Mouse (Mus musculus): ENCODE data around the gene Mgam.
A peak's percentile ranks its signal among the peaks of the same experiment; 100 is the strongest.
"Not testable (repeated sequence)": the region's sequence is repeated elsewhere in the genome, so short reads cannot be mapped to it uniquely, and the experiment has no call there.

Mgam gene

DNA sequence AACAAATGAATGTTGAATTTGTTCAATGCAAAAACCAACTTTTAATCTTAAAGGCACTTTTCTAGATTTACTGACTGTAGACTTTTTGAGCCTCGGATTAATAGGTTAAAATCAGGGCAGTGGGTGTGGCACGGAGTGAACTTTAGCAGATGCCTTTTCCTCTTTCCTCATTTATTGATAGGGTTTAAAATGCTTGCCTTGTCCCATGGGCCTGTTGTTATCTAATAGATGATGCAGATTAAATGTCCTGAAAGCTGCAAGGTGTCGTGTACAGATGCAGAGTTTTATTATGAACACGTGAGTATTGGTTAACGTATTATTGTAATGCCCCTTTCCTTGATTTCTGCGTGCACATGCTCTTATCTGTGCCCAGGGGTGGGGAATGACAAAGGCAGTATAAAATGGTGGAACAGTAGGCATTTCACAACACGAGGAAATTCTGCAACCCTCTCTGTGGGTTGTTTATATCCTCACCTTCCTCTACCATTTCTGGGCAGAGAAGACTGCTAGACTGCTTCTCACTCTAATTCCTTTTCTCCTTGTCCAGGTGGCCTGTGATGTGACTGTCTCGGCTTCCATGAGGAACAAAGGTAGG, at the start of gene Mgam:
Mgam (plus strand) TSS at position 426 of the 595 bp plus-strand sequence.
- no peak for DNase-seq

GRCm38 (mm10) chr6:40584336-40584735, 44.3 kb upstream of the Mgam start:
- DNase-seq: no peak

DNA sequence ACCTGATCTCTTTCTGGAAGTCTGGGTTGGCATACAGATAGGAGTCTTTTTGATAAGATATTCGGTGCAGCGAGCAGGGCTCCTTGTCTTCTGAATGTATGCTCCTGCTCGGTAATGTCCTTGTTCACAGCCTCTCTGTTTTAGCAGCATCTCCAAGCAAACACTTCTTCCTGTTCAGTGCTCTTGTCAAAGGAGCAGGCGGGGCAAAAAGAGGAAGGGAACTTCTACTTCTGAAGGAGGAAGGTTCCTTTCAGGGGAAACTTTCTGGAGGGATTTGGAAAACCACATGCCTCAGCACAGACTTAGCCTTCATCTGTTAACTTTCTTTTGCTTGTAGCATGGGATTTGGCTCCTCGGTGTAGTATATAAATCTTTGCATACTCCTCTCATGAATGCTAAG, 43.0 kb upstream of the Mgam start, which contains the start of gene Clec5a:
Clec5a (minus strand) TSS at position 177 of the 400 bp plus-strand sequence.
- no peak for DNase-seq

- DNase-seq: no peak
Observed at GRCm38 (mm10) chr6:40588346-40588745, 40.3 kb upstream of the Mgam start.

DNA sequence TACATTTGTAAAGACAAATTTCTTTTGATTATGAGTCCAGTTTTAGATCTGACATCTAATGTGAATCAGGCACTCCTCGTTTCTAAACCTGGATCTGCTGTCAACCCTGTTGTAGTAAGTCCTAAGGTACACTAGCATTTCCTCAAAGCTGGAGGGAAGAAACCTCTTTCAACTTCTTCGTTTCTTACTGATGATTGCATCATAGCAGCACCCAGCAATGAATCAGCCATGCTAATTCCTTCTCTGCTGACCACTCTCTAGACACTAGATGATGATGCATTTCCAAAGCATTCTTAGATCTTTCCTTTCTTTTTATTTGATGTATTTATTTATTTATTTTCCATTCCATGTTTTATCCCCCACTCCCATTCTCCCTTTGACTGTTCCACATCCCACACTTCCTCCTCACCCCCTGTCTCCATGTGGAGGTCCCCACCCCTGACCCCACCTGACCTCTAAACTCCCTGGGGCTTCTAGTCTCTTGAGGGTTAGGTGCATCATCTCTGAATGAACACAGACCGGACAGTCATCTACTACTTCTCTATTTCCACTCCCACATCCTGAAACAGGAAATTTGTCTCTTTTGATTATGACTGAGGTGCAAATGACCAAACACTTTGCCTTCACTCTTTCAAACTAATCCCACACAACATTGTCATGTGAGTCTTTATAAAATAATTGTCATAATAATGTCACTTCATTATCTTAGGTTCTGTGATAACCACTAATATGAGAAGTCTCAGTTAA, 33.7 kb upstream of the Mgam start:
- no peak for DNase-seq

- DNase-seq: not testable (repeated sequence)
Observed at GRCm38 (mm10) chr6:40598546-40598945, 30.1 kb upstream of the Mgam start.

DNA sequence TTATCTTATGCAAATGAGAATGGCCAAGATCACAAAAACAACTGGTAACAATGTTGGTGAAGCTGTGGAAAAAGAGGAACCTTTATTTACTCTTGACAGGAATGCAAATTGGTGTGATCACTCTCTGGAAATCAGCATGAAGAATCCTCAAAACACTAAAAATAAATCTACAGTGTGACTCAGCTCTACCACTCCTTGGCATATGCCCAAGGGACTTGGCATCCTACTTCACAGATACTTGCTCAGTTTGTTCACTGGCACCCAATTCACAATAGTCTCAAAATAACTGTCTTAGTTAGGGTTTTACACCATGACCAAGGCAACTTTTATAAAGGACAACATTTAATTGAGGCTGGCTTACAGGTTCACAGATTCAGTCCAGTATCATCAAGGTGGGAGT, 21.2 kb upstream of the Mgam start:
- DNase-seq: no peak

DNA sequence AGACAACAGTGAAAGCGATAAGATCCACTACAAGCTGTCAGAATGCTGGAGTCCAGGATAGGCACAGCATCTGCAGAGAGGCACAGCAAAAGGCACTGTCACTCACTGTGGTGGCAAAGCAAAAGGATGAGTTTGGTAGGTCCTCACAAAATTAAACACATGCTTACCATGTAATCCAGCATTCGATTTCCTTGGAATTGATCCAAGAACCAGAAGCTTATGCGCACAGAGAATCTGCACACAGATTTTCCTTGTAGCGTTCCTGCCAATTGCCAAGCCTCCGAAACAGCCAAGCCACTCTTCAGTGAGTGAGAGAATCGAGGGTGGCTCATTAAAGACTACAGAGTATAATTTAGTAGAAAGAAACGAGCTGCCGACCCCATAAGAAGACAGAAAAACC, 18.4 kb upstream of the Mgam start:
- no peak for DNase-seq

GRCm38 (mm10) chr6:40613260-40613852, 15.3 kb upstream of the Mgam start, which contains the start of gene Tas2r138:
Gene Tas2r138 (minus strand): TSS chr6:40613310.
- DNase-seq: no peak

DNA sequence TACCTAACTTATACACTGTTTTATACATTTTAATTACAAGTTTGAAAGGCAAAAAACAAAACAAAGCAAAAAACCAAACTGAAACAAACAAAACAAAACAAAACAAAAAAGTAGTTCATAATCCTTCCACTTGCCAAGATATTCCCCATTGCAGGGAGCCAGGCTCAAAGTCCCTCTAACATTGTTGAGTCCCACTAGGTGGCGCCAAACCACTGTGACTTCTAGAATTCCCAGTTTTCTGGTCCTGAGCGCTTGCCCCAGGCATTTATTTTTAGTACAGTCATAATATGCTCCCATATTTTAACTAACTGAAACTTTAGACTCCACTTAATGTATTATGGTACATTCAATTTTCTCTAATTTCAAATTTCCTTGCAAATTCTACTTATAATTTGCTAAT, 10.7 kb upstream of the Mgam start:
- DNase-seq: peak; percentile 62

DNA sequence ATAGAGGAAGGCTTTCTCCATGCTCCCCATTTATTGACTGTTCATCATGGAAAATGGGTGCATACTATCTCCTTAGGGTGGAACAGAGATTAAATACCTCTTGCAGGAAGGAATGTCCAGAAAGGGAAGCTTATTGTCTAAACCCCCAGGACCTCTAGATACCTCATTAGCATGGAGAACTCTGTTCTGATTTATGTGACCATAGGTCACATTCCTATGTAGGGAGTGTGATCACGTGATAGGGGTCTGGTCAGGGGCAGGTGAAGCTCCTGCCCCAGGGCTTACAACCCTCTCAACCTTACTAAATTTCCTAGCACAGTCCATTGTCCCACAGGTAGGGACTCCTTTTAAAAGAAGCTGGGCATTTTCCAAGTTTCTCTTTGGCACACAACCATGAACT, 2.5 kb upstream of the Mgam start:
- DNase-seq: no peak

- DNase-seq: no peak
Observed at GRCm38 (mm10) chr6:40634640-40635071, 6.0 kb downstream of the Mgam start.

- no peak for DNase-seq
Observed at GRCm38 (mm10) chr6:40635559-40635958, 6.9 kb downstream of the Mgam start.

DNA sequence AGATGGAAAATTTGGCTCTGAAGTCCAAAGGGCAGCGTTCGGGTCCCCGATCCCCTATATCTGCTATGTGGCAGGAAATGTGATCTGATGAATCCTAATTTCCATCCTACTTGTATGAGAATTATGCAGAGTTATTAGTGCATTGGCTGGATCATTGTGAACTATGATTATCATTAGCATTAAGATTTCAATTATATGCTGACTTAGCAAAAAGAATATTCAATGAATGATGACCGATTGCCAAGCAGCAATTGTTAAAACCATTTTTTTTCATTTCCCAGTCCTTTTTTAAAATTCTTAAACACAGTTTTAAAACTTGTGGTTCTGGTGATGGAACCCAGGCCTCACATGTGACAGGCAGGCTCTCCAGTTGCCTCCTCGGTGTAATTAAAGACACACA, 9.1 kb downstream of the Mgam start:
- no peak for DNase-seq

GRCm38 (mm10) chr6:40640710-40641538, 12.3 kb downstream of the Mgam start:
- DNase-seq: no peak

DNA sequence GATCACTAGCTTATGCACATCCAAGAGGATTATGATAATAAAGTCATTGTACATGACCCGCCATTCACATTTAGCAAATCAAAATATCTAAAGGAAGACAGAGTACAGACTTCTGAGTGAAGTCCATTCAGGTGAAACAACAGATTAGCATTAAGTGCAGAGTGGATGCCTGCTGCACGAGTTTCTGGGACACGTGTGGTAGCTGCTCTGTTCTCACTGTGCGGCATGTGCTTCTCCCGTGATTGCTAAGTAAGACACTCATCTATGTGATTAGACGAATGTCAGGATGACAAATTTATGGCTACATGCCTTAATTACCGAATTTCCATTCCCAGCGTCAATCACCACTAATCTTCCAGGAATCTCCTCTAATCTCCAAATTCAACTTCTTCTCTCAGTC, 17.1 kb downstream of the Mgam start:
- no peak for DNase-seq

DNA sequence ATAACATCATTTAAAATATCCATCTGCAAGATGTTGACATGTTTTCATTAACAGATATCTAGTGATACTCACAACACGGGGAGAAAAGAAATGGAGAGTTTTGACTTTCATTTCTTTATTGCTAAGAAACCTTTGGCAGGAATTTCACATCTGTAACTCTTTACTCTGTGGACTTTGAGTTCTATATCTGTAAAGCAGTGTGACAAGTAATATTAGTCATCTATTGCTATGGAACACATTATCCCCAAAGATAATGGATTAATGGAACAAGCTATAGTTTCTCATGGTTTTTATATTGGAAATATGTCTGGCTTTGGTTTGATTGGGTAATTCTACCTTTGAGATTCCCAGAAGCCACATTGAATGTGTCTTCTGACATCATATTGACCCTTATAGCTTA, 22.3 kb downstream of the Mgam start:
- DNase-seq: no peak

DNA sequence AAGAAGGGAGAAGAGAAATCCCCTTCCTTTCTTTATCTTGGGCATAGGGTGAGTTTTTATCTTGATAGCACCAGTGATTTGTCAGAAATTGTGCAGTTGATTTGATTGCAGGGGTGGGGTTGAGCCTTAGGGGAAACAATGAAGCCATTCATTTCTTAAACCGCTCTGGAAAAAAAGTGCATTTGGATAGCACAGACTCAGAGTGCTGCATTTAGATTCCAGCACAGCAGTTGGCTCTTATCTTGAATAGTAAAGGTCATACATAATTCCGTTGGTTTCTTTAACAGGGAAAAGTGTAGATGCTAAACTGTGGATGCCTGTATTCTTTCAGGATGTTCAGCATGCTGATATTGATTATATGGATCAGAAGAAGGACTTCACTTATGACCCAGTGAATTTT, 32.3 kb downstream of the Mgam start:
- no peak for DNase-seq

GRCm38 (mm10) chr6:40689180-40689579, 60.5 kb downstream of the Mgam start:
- no peak for DNase-seq

- DNase-seq: not testable (repeated sequence)
Observed at GRCm38 (mm10) chr6:40692007-40692406, 63.4 kb downstream of the Mgam start.

DNA sequence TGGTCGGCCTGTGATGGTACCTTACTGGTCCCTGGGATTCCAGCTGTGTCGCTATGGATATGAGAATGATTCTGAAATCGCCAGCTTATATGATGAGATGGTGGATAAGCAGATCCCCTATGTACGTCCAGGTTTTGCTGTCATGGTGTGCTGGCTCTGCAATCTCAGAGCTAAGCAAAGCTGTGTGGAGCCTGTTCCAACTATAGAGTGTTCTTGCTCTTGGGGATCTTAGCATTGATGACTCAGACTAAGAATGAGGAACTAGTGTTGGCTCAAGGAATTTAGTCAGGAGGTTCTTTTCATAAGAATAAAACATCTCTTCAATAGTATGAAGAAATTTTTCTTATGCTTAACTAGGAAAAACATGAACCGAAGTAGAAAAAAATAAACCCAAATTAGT, 84.9 kb downstream of the Mgam start:
- not testable (repeated sequence) for DNase-seq

GRCm38 (mm10) chr6:40715705-40716104, 87.1 kb downstream of the Mgam start:
- no peak for DNase-seq

GRCm38 (mm10) chr6:40728506-40728905, 99.9 kb downstream of the Mgam start:
- DNase-seq: not testable (repeated sequence)

All from thymus, postnatal 4 days (tissue).